Mouse (Mus musculus) small intestine, adult 2 months (tissue): ENCODE results near the gene Skil.

Source experiments
- CTCF ChIP-seq: fragments of 200-500 bp; IDR thresholded peaks from 2 replicates; pipeline ENCODE4 v1.5.1; 2012; ENCODE audit warnings: low read depth, mild to moderate bottlenecking, control low read depth, inconsistent platforms, low read length, moderate library complexity, mixed read lengths; ENCODE audit not compliant: insufficient replicate concordance, insufficient read length; ENCODE audit errors: extremely low read depth
- POLR2A ChIP-seq: fragments of 200-500 bp; IDR thresholded peaks from 2 replicates; pipeline ENCODE4 v1.6.1; 2012; ENCODE audit warnings: low read depth, mild to moderate bottlenecking, control low read depth, inconsistent platforms, low read length, moderate library complexity

DNA sequence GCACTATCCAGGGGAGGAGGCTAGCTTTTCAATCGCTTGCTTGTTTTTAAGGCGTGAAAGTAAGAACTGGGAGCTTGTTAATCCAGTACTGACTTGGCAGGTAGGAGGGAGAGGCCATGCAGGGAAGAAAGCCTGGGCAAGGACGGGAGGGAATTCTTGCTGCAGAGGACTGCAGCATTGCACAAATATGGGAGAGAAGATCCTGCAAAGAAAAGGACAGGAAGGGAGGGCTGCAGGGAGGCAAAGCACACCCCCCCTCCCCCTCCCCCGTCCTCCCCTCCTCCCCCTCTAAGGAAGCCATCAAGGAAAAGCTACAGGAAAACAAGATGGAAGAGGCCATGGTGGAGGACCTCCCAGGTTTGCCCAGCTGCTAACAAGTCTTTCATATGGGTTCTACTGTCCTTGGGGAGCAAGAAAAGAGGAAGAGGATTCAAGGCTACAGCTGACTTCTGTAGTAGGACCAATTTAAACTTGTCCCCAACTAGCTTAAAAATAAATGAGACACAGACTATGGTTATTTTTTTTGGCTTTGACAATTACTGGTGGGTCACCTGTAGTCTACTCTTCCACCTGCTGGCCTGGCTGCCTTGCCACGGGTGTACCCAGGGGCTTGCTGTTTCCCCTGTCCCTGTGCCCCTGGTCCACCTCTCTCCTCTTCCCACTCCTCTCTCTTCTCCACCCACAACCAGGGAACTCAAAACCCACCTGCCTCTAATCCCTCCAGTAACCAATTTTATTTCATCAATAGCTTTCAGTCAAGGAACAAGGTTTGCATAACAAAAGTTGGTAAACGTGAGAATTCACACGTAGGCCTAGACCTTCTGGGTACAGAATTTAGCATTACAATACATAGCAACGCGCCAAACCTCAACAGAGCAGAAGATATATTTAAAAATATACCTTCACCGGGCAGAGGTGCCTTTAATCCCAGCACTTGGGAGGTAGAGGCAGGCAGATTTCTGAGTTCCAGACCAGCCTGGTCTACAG, 5.8 kb upstream of the Skil start:
- TF ChIP-seq CTCF (no peak), POLR2A (no peak)
